Mouse (Mus musculus) lung, postnatal 14 days (tissue): ENCODE data around the gene Hist1h3c.
"Not testable (repeated sequence)": the region's sequence is repeated elsewhere in the genome, so short reads cannot be mapped to it uniquely, and the experiment has no call there.

Experiments used
- DNase-seq: peaks from one replicate; pipeline ENCODE4 v3.0.0; 2021

The Hist1h3c gene

GRCm38 (mm10) chr13:23745381-23746161 is at the start of gene Hist1h3c:
Gene Hist1h3c, minus strand, starts transcription at chr13:23745602.
- peak; percentile 88 for DNase-seq

DNA sequence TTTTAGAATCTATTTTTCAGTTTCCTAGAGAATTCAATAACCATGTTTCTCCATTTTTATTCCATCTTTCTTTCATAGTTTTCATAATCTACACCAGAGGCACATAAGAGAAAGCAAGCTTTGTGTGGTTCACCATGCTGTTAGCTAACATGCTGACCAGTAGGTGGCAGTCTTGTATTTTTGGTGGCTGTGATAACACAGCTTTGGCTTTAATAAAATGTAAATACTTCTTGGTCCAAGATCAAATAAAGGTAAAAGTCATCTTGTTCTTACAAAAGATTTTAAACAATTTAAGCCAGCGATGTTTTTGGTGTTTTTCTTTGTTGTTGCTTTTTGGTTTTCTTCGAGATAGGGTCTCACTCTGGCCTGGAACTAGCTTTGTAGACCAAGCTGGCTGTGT is 47.1 kb upstream of the Hist1h3c start:
- DNase-seq = peak; percentile 67

GRCm38 (mm10) chr13:23779025-23779424 is 33.6 kb upstream of the Hist1h3c start:
- no peak for DNase-seq

- no peak for DNase-seq
Observed at GRCm38 (mm10) chr13:23778339-23778738, 32.9 kb upstream of the Hist1h3c start.

DNA sequence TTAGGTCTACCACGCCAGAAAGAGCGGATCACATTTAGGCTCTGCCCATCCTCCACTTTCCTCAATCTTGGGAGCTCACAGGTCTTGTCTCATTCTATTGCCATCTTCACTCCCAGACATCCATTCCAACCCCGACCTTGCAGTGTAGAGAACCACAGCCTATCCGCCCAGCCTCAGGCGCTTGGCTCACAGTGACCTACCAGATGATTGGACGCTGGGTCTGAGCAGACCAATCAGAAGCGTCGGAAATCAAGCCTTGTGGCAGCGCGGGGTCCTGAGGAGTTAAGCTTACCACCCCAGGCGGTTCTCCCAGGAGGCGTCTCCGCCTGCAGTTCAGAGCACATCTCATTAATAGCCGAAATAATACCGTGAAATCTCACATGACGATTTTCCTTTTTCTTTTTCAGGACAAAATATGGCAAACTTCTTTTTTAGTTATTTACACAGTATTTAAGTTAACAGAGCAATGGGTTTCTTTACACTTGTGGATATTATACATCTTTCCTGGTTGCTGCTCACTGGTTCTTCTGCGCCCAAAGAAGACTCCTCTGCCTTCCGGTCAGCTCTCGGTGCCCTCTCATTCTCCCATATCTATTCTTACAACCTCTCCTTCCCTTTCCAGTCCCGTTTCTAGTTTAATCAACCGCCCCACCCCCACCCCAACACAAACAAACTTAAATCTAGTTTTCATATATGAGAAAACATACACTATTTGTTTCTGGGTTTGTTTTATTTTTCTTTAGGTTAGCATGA is 27.3 kb upstream of the Hist1h3c start:
- peak; percentile 20 for DNase-seq

- DNase-seq = not testable (repeated sequence)
Observed at GRCm38 (mm10) chr13:23769613-23770012, 24.2 kb upstream of the Hist1h3c start, which contains the start of gene Trim38. Gene Trim38, plus strand, starts transcription at chr13:23769913.

DNA sequence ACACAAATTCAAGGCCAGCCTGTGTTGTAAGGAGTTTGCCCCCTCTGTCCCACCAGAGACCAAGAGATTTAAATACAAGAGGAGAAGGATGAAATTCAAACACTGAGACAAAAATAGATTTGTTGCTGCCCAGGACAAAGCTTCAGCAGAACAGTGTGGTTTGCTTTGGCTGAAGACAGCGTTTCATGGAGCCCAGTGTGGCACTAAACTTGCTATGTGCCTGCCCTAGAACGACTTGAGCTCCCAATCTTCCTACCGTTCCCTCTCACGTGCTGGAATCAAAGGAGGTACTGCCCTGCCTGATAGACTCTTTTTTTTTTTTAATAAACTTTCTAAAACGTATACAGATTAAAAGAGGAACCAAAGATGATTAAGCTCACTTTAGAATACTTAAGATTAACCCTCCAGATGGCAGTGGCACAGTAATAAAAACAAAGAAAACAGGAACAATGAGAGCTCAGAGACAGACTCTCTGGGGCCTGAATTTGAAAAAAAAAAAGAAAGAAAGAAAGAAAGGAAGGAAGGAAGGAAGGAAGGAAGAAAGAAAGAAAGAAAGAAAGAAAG is 23.5 kb upstream of the Hist1h3c start:
- DNase-seq = no peak

GRCm38 (mm10) chr13:23766772-23767171 is 21.4 kb upstream of the Hist1h3c start:
- DNase-seq = no peak

GRCm38 (mm10) chr13:23765172-23765513 is 19.7 kb upstream of the Hist1h3c start:
- DNase-seq = no peak

GRCm38 (mm10) chr13:23764324-23765171 is 19.1 kb upstream of the Hist1h3c start:
- no peak for DNase-seq

- DNase-seq = peak; percentile 83
Observed at GRCm38 (mm10) chr13:23763586-23764323, 18.4 kb upstream of the Hist1h3c start, which contains the start of gene Hist1h1a. Gene Hist1h1a, plus strand, starts transcription at chr13:23763666.

- no peak for DNase-seq
Observed at GRCm38 (mm10) chr13:23763242-23763585, 17.8 kb upstream of the Hist1h3c start.

DNA sequence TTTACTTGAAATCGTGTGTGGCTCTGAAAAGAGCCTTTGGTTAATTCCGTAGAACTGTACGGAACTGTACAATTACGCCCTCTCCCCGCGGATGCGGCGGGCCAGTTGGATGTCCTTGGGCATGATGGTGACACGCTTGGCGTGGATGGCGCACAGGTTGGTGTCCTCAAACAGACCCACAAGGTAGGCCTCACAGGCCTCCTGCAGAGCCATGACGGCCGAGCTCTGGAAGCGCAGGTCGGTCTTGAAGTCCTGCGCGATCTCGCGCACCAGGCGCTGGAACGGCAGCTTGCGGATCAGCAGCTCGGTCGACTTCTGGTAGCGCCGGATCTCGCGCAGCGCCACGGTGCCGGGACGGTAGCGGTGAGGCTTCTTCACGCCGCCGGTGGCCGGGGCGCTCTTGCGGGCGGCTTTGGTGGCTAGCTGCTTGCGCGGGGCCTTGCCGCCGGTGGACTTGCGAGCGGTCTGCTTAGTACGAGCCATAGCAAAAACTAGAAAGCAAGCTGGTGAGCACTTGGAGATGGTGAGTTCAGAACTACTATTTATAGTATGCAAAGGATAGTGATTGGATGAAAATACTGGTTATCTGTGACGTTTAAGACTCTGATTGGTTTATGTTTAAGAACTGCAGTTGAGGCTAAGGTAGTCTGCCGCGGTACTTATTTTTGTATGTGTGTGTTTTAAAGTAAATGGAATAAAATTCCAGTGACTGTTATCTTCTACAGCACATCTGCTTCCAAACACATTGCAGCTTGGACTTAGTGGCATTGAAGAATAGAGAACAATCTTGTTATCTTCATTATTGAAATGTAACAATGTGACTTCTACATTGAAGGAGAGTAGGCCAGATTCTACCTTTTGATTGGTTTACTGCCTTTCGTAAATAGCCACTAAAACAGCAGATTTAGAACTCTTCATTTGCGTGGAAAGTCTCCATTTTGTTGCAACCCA is 16.7 kb upstream of the Hist1h3c start, which contains the start of gene Hist1h3a:
Hist1h3a (minus strand) TSS at position 516 of the 951 bp plus-strand sequence.
- DNase-seq = peak; percentile 57

DNA sequence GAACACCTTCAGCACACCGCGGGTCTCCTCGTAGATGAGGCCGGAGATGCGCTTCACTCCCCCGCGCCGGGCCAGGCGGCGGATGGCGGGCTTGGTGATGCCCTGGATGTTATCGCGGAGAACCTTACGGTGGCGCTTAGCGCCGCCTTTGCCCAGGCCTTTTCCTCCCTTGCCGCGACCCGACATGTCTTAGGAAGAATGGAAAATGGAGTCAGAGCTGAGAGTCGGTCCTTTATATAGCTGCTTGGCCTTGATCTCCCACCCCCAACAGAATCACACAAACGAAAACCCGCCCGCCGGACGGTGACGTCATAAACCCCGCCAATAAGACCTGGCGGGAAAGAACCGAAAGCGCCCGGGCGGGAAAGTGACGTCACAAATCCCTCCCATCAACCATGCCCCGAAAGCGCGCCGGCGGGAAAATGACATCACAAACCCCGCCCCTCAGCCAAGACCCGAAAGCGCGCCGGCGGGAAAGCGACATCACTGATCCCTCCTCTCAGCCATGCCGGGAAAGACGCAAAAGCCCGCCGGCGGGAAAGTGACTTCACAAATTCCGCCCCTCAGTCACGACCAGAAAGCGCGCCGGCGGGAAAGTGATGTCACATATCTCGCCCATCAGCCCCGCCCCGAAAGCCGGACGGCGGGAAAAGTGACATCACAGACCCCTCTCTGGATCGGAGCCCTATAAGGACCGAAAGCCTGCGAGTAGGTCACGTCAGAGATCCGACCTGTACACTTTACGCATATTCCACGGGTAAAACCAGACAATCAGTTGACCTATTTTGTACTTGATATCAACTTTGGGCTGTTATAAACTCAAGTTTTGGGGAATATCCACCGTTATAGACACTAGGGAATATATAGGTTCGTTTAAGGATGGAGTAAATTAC is 15.8 kb upstream of the Hist1h3c start, which contains the start of gene Hist1h4a:
Hist1h4a (minus strand) TSS at position 259 of the 893 bp plus-strand sequence.
- peak; percentile 99 for DNase-seq

DNA sequence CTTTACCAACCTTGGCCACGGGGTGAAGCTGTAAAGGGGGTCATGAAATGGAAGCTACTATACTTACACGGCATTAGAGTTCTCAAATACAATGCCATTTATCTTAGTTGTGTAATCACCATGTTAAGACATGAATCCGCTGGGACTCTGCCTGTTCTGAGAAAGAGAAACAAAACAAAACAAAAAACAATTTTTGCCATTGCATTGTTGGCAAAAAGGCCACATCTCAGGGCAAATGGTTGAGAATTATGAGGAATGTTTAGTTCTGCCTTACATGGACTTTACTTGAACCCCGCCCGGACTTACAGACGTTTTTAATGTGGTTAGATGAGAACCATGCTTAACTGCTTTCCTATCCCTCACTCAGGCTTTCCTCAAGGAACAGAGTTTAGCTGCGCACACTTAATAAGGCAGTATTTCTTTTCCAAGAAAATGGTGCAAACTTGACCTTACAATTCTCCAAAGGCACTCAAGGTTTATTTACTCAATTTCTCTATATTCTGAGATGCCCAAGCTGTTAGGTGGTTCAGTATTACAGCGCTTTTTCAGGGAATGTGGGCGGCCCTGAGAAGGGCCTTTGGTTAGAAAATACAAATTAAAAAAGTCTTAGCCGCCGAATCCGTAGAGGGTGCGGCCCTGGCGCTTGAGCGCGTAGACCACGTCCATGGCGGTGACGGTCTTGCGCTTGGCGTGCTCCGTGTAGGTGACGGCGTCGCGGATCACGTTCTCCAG is 15.0 kb upstream of the Hist1h3c start:
- DNase-seq = no peak

- DNase-seq = no peak
Observed at GRCm38 (mm10) chr13:23759916-23760239, 14.5 kb upstream of the Hist1h3c start.

- DNase-seq = no peak
Observed at GRCm38 (mm10) chr13:23759251-23759771, 13.9 kb upstream of the Hist1h3c start.

GRCm38 (mm10) chr13:23757921-23758320 is 12.5 kb upstream of the Hist1h3c start:
- no peak for DNase-seq
